Mouse (Mus musculus) forebrain, embryonic 10.5 days (tissue): ENCODE results near the gene Vps45. TPM values are rescaled to one million over a fixed set of nuclear protein-coding genes. Genes with fewer than 3 reads are reported as not detected.
"Not testable (repeated sequence)": the region's sequence is repeated elsewhere in the genome, so short reads cannot be mapped to it uniquely, and the experiment has no call there.

ENCODE experiments used
- DNase-seq: peaks from one replicate; pipeline ENCODE4 v3.0.0-alpha.2; 2017; ENCODE audit warnings: low spot score; ENCODE audit errors: extremely low spot score
- H3K27ac ChIP-seq: fragments of 300-500 bp; sonication (generic); 2 replicates; pipeline ENCODE4 v1.5.1; 2016; ENCODE audit warnings: mild to moderate bottlenecking
- H3K27me3 ChIP-seq: fragments of 300-500 bp; sonication (generic); 2 replicates; pipeline ENCODE4 v1.6.1; 2016; ENCODE audit warnings: mild to moderate bottlenecking; ENCODE audit not compliant: poor library complexity, severe bottlenecking
- H3K36me3 ChIP-seq: fragments of 300-500 bp; sonication (generic); replicated peaks from 2 replicates; pipeline ENCODE4 v1.6.1; 2016; ENCODE audit warnings: mild to moderate bottlenecking, moderate library complexity
- H3K4me1 ChIP-seq: fragments of 300-500 bp; sonication (generic); 2 replicates; pipeline ENCODE4 v1.6.1; 2016
- H3K4me3 ChIP-seq: fragments of 300-500 bp; sonication (generic); 2 replicates; pipeline ENCODE4 v1.5.1; 2016; ENCODE audit warnings: mild to moderate bottlenecking, moderate library complexity
- H3K9me3 ChIP-seq: fragments of 300-500 bp; sonication (generic); 2 replicates; pipeline ENCODE4 v1.6.1; 2016; ENCODE audit warnings: mild to moderate bottlenecking, moderate library complexity
- WGBS: fragments of 180-500 bp; shearing (Covaris S2); methylation state at CpG from one replicate; pipeline ENCODE4 v1.1.7; 2016; 5-methylcytosine and 5-hydroxymethylcytosine counted together
- polyA plus RNA-seq: library from polyadenylated mRNA; unstranded; fragments of >200 nt; fragmentation: Nextera tagmentation; extraction: Ambion mirVana; gene quantifications from 2 replicates; pipeline ENCODE4 v1.2.1, GENCODE M21; 2016

Vps45 gene
- polyA plus RNA-seq, 1 experiment from 2014 or later: 28.0 TPM

DNA sequence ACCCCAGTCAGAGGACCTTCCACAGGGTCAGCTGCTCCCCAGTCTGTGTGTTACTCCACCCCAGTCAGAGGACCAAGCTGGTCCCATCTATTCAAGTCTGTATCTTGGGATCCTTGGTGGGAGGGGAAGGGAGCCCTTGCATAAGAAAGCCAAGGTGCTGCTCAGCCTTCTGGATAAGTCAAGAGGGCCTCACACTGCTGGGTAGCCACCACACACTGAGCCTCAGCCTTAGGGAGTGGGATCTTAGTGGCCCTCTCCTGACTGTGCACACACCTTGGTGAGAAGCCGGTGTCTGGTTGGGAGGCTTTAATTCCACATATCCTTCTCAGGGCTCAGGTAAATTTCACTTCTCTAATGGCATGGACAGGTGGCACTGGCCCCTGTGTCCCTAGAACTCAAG, 70.1 kb downstream of the Vps45 start:
- H3K4me3 ChIP-seq: no peak overlapping the region
- 97% methylated on average over 1 of the region's 1 CpGs for WGBS
- H3K27ac ChIP-seq: no peak overlapping the region
- H3K27me3 ChIP-seq: peaks cover 9% of the 10 kb centered on the region; the same call in 1 of the 2 replicates
- H3K4me1 ChIP-seq: peaks cover 51% of the 10 kb centered on the region
- peaks cover 4% of the 10 kb centered on the region; the same call in 1 of the 2 replicates for H3K9me3 ChIP-seq
- no peak for DNase-seq
- H3K36me3 ChIP-seq: peaks cover 66% of the 10 kb centered on the region

DNA sequence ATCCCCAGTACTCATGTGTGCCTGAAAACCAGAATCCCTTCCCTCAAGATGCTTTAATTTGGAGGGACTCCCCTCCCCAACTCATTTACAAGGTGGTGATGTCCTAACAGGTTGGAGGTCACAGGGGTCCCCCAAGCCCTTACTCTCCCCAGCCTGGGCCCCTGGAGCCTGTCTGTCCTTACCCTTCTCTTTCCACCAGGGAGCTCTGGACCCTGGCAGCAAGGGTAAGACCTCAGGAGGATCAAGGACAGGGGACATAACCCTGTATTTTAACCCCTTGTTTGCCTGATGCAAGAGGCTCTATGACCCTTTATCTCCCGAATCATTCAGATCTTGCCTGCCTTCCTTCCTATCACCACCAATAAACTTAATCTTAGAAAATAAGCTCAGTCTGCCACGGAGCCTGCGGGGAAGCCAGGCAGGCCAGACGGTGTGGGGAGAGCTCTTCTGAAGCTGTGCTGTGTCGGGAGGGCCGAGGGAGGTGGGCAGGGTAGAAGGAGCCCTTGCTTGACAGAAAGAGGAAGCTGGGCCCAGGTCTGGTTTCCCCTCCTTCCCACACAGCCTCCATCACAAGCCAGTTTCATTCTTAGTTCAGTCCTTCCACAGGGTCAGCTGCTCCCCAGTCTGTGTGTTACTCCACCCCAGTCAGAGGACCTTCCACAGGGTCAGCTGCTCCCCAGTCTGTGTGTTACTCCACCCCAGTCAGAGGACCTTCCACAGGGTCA, 70.7 kb downstream of the Vps45 start:
- Histone ChIP-seq H3K9me3 (peaks cover 4% of the 10 kb centered on the region; the same call in 1 of the 2 replicates), H3K4me3 (no peak overlapping the region), H3K36me3 (peaks cover 61% of the 10 kb centered on the region), H3K4me1 (peaks cover 45% of the 10 kb centered on the region), H3K27me3 (peaks cover 9% of the 10 kb centered on the region; the same call in 1 of the 2 replicates), H3K27ac (no peak overlapping the region)
- 71% methylated on average over 6 of the region's 6 CpGs for WGBS
- no peak for DNase-seq

DNA sequence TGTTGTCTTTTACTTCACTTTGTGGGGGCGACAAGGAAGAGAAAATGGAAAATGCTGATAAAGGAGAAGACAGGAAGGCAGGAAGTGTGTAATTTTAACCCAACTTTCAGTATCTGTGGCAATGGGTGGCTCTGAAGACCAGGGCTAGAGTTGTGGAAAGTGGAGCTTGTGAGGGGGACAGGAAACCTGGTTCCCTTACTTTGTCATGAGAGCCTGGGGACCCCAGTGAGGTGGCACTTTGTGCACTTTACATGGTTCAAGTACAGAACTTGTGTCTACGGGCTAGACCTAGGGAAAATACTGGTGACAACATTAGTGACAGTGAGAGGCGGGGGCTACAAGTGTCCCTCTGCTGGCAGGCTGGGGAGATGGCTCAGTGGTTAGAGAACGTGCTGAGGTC, 71.3 kb downstream of the Vps45 start:
- Histone ChIP-seq H3K27ac (no peak overlapping the region), H3K4me3 (no peak overlapping the region), H3K4me1 (peaks cover 40% of the 10 kb centered on the region), H3K36me3 (peaks cover 55% of the 10 kb centered on the region), H3K9me3 (peaks cover 4% of the 10 kb centered on the region; the same call in 1 of the 2 replicates), H3K27me3 (peaks cover 9% of the 10 kb centered on the region; the same call in 1 of the 2 replicates)
- WGBS: 75% methylated on average over 4 of the region's 4 CpGs
- DNase-seq: no peak

DNA sequence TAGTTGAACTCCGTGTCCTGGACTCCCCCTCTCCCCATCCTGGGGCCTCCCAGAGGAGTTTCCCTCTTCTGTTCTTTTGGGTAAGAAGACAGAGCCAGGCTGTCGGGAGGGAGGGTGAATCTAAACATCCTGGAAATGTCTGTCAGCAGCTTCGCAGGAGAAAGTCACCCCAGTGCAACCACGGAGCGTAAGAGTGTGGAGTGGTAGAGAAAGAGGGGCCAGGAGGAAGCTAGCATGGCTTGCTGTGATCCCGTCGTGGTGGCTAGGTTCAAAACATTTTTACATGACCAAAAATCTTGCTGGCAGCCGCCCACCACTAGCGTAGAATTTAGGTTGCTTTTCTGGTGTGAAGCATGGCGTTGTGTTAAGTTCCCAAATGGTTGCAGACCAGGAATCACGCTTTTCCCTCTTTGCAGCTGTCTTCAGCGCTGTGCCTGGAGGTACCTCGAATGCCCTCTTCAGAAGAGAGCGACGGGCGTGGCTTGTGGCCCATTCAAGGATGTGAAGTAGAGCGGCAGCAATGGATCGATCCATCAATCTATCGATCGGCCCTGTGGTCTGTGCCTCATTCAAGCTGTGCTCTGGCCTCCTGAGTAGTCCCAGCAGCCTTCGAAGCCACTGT, 72.2 kb downstream of the Vps45 start:
- Histone ChIP-seq H3K4me1 (peaks cover 34% of the 10 kb centered on the region), H3K27ac (peak overlapping the region; percentile 90), H3K36me3 (peaks cover 46% of the 10 kb centered on the region), H3K9me3 (peaks cover 4% of the 10 kb centered on the region; the same call in 1 of the 2 replicates), H3K4me3 (peak overlapping the region; percentile 41), H3K27me3 (peaks cover 9% of the 10 kb centered on the region; the same call in 1 of the 2 replicates)
- DNase-seq: peak; percentile 75
- WGBS: 1% methylated on average over 21 of the region's 21 CpGs

DNA sequence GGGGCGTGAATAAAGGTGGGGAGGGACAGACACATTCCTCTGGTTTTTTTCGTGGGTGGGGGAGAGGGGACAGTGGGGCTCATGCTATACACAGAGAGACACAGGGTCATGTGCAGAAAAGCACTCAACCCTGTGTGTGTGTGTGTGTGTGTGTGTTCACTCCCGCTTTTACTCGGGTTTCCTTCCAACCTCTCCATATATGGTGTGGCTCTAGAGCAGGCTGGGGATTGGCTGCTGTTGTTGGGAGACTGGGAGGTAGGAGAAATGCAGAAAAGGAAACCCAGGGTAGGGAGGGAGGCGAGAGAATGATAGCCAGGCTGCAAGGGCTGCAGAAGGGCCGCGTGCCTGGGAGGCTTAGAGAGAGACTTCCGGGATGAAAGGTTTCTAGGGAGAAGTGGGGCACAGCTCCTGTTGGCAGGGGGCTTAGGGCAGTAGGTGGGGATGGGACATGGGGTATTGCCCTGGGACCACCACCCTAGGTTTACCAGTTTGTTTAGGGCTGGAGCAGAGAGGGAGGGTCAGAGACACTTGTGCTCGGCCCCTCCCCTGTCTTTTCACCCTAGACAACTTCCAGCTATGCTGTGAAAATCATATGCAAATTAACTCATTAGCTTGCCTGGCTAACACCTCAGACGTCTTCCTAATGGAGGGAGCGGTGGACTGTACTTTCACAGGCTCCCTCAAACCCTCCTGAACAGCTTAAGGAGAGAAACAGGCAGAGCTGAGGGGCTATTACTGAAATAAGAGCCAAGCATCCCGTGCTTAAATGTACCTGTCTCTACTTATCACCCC, 72.9 kb downstream of the Vps45 start:
- DNase-seq: peak; percentile 74
- Histone ChIP-seq H3K4me3 (peak overlapping the region; percentile 41), H3K9me3 (peaks cover 4% of the 10 kb centered on the region; the same call in 1 of the 2 replicates), H3K27ac (peak overlapping the region; percentile 90), H3K36me3 (peaks cover 39% of the 10 kb centered on the region), H3K27me3 (peaks cover 9% of the 10 kb centered on the region; the same call in 1 of the 2 replicates), H3K4me1 (peaks cover 34% of the 10 kb centered on the region)
- 2% methylated on average over 12 of the region's 12 CpGs for WGBS

DNA sequence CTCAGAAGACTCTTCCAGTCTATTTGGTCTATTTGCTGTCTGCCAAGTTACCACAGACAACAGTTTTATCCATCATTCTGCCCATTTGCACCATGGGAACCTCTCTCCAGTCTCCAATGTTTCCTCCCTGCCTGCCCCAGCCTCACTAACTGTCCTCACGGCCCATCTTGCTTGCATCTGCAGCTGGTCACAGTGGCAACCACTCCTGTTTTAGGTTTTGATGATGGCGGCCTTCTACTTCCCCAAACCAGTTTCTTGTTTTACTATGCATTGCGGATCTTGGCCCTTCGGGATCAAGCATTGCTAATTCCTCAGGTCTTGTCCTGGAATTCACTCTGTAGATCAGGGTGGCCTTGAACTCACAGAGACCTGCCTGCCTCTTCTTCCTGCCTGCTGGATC, 76.1 kb downstream of the Vps45 start:
- H3K27ac ChIP-seq: no peak overlapping the region
- H3K36me3 ChIP-seq: peaks cover 7% of the 10 kb centered on the region
- H3K4me3 ChIP-seq: no peak overlapping the region
- H3K9me3 ChIP-seq: peaks cover 4% of the 10 kb centered on the region; the same call in 1 of the 2 replicates
- H3K27me3 ChIP-seq: peaks cover 3% of the 10 kb centered on the region; the same call in 1 of the 2 replicates
- no peak for DNase-seq
- peaks cover 31% of the 10 kb centered on the region for H3K4me1 ChIP-seq
- WGBS: 88% methylated on average over 4 of the region's 4 CpGs

DNA sequence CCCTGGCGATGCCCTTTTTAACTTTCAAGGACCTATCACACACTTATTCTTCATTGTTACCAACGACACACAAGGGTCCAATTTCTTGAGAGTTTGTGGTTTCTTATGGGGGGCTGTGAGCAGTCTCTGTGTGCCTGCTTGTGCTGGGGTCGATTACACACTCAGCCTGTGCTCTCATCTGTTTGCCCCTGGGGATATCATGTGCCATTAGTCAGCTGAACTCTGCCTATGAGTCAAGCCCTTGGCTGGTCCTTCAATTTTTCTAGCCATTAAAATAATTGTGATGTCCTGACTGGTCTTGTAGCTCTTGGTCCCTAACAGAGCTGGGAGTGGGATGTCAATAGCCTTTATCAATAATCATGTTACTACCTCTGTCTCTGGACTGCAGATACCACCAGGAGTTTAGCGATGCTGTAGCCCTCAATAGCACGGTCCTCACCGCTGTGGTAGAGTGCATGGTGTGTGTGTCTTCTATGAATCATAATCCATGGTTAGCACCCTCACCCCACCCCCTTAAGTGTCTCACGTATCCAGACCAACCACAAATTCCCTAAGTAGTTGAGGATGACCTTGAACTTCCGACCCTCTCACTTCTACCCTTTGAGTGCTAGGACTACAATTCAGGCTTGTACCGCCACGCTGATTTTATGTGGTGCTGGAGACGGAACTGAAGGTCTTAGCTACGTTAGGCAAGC, 77.8 kb downstream of the Vps45 start:
- no peak overlapping the region for H3K4me3 ChIP-seq
- H3K9me3 ChIP-seq: peaks cover 4% of the 10 kb centered on the region; the same call in 1 of the 2 replicates
- H3K27ac ChIP-seq: no peak overlapping the region
- H3K36me3 ChIP-seq: 0 out of 2 replicates have a peak, but pooled peaks cover 4% of the 10 kb centered on the region
- 87% methylated on average over 12 of the region's 12 CpGs for whole genome bisulfite sequencing
- peaks cover 14% of the 10 kb centered on the region for H3K4me1 ChIP-seq
- peaks cover 1% of the 10 kb centered on the region; the same call in 1 of the 2 replicates for H3K27me3 ChIP-seq
- no peak for DNase-seq

DNA sequence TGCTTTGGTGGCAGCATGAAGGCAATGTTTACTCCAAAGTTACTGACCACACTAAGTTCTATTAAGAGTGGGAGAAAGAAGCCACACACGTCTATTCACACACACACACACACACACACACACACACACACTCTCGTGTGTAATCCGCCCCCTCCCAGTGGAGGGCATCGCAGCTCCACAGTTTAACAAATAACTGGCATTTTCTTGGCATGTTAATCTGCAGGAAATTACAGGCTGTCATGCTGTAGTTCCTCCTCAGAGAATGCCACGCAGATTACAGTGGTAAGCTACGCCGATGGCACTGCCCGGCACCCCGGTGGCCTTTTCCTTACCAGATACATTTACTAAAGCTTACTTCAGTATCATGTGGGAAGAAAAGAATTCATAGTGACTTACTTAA, 80.0 kb downstream of the Vps45 start:
- 87% methylated on average over 9 of the region's 9 CpGs for WGBS
- no peaks in the 10 kb centered on the region for H3K36me3 ChIP-seq
- H3K27me3 ChIP-seq: peaks cover 23% of the 10 kb centered on the region
- H3K4me3 ChIP-seq: no peak overlapping the region
- no peak overlapping the region for H3K27ac ChIP-seq
- no peaks in the 10 kb centered on the region for H3K9me3 ChIP-seq
- DNase-seq: no peak
- H3K4me1 ChIP-seq: peaks cover 14% of the 10 kb centered on the region

DNA sequence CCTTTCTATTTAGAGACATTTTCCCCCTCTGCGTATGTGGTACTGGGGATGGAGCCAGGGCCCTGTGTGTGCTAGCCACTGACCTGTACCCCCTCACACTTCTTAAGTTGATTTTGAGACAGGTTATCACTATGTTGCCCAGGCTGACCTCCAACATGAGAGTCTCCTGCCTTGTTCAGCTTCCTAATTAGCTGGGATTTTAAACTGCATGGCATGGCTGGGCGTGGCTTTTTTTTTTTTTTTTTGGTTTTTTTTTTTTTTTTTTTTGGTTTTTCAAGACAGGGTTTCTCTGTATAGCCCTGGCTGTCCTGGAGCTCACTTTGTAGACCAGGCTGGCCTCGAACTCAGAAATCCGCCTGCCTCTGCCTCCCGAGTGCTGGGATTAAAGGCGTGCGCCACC, 80.7 kb downstream of the Vps45 start:
- Histone ChIP-seq H3K27me3 (peaks cover 23% of the 10 kb centered on the region), H3K4me1 (peaks cover 21% of the 10 kb centered on the region)
- not testable (repeated sequence) for H3K4me3 ChIP-seq, DNase-seq, H3K27ac ChIP-seq, H3K9me3 ChIP-seq, H3K36me3 ChIP-seq
- WGBS: 97% methylated on average over 6 of the region's 7 CpGs

DNA sequence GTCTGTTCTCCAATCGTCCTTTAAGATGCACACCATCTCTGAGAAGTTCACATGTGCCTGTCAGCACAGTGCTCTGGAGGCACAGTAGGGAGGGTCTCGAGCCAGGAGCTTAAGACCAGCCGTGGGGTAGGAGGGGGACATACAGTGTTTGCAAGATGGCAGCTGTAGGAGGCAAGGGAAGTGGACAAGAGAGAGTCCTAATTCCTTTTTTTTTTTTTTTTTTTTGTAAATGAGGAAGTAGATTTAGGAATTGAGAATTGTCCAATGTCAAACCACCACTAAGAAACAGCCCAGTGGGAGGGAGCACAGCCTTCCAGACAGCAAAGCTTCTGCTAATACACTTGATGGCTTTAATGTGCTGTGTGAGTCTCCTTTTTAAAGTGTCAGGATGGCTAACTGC, 81.2 kb downstream of the Vps45 start:
- H3K36me3 ChIP-seq: no peaks in the 10 kb centered on the region
- no peak overlapping the region for H3K4me3 ChIP-seq
- H3K27ac ChIP-seq: no peak overlapping the region
- H3K9me3 ChIP-seq: no peaks in the 10 kb centered on the region
- 70% methylated on average over 3 of the region's 3 CpGs for WGBS
- no peak for DNase-seq
- peaks cover 27% of the 10 kb centered on the region for H3K27me3 ChIP-seq
- peaks cover 26% of the 10 kb centered on the region for H3K4me1 ChIP-seq

DNA sequence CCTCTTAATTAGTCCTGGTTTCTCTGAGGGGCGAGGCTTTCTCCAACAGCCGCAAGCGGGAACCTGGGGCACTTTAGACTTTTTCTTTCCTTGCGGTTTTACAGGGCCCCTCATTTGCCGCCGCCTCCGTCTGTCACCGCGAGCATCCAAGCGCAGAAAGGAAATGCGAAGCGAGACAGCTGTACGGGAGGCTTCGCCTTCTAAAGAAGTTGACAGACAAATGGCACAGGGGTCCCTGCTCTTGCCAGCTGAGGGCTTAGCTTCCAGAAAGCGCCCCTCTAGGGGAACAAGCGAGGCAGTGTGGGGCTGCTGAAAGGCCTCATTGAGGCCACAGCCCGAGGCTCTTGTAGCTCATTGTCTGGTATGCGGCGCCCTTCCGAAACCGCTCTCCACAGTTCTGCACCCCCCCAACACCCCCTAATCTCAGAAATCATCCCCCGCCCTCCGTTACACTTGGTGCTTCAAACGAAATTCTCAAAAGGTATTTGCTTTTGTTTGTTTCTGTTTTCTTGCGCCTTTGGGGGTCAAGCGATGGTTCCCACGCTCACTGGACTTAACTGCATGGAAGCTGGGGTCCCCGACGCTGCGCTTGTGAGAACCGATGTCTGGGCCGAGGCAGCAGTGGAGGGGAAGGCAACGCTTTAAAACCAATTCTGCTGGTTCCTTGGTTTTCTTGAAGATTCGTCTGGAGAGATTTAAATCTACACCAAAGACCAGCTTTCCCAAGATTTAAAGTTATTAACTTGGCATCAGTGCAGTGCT, 85.2 kb downstream of the Vps45 start:
- DNase-seq: peak; percentile 83
- WGBS: 2% methylated on average over 34 of the region's 34 CpGs

More for the DNA sequence above, 85.2 kb downstream of the Vps45 start:
- H3K4me3 ChIP-seq: peak overlapping the region; percentile 44
- peak overlapping the region; percentile 82 for H3K27ac ChIP-seq
- no peaks in the 10 kb centered on the region for H3K36me3 ChIP-seq
- peaks cover 35% of the 10 kb centered on the region for H3K27me3 ChIP-seq
- H3K4me1 ChIP-seq: peaks cover 28% of the 10 kb centered on the region
- H3K9me3 ChIP-seq: no peaks in the 10 kb centered on the region
